Mouse (Mus musculus): ENCODE data around the gene Gm20816.
"Not testable (repeated sequence)": the region's sequence is repeated elsewhere in the genome, so short reads cannot be mapped to it uniquely, and the experiment has no call there.

Gm20816 gene

DNA sequence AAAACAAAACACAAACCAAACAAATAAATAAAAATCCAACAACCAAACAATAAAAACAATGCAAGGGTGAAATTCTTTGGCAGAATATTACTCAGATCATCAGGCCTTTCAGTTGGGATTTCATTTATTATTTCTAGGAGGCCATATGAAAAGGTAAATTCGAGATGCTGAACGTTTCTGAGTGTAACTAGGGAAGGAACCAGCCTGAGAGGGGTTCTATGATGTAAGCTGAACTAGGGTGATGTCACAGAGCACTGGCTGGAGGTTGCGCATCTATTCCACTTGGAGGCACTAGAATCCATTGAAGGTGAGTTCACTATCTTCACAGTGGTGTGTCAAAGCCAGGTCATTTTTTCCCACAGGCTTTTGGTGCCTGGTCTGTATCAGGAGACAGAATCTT, at the start of gene Gm20816:
Gene Gm20816, plus strand, starts transcription at position 301 of the 400 bp plus-strand sequence.
- not testable (repeated sequence) for DNase-seq (ENCODE audit: low spot score in 2 of 2)
